Mouse (Mus musculus): ENCODE results near the gene Ppm1f. TPM values are rescaled to one million over a fixed set of nuclear protein-coding genes. Genes with fewer than 3 reads are reported as not detected.
A peak's percentile ranks its signal among the peaks of the same experiment; 100 is the strongest.
"Not testable (repeated sequence)": the region's sequence is repeated elsewhere in the genome, so short reads cannot be mapped to it uniquely, and the experiment has no call there.

The Ppm1f gene
- 26.5 and 31.0 TPM in 2 replicates for polyA plus RNA-seq (2014; fragmentation: Nextera tagmentation; extraction: Ambion mirVana)

- H3K27ac ChIP-seq (replicated peaks; ENCODE audit: low read depth, low read length): no peak within 1 kb of the TSS
These were observed at the start of gene Ppm1f for GRCm38 (mm10) chr16:16896382-16897055. Gene Ppm1f (plus strand): TSS chr16:16896469.

GRCm38 (mm10) chr16:16849196-16849595 lies 47.1 kb upstream of the Ppm1f start:
- no peaks in the 10 kb centered on the region for H3K9me3 ChIP-seq (ENCODE audit: control insufficient read depth, low read length)
- H3K27me3 ChIP-seq (ENCODE audit: control insufficient read depth, insufficient read depth, low read length): no peaks in the 10 kb centered on the region
- H3K9ac ChIP-seq (ENCODE audit: low read length): no peak overlapping the region
- DNase-seq (ENCODE audit: low spot score) (peak; percentile 13), ATAC-seq (ENCODE audit: insufficient number of reproducible peaks, low FRiP score, low TSS enrichment, low read depth) (no peak)
- H3K4me3 ChIP-seq (ENCODE audit: low read depth, low read length): no peak overlapping the region
- no peaks in the 10 kb centered on the region for H3K4me1 ChIP-seq (ENCODE audit: control insufficient read depth, insufficient read depth, low read length)
- no peaks in the 10 kb centered on the region for H3K36me3 ChIP-seq (ENCODE audit: control insufficient read depth, insufficient read depth, low read length)
- no peak overlapping the region for H3K27ac ChIP-seq (replicated peaks; ENCODE audit: low read depth, low read length)
- no peak overlapping the region for H3K4me2 ChIP-seq (ENCODE audit: low read depth, severe bottlenecking)

More at GRCm38 (mm10) chr16:16896382-16897055, at the start of gene Ppm1f:
- Histone ChIP-seq H3K27me3 (ENCODE audit: control insufficient read depth, insufficient read depth, low read length) (no peaks in the 10 kb centered on the region), H3K4me3 (ENCODE audit: low read depth, low read length) (peak within 1 kb of the TSS; percentile 50), H3K9me3 (ENCODE audit: control insufficient read depth, low read length) (no peaks in the 10 kb centered on the region), H3K9ac (ENCODE audit: low read length) (peak within 1 kb of the TSS; percentile 71), H3K4me1 (ENCODE audit: control insufficient read depth, insufficient read depth, low read length) (peaks cover 9% of the 10 kb centered on the region; the same call in 1 of the 2 replicates), H3K36me3 (ENCODE audit: control insufficient read depth, insufficient read depth, low read length) (peaks cover 3% of the 10 kb centered on the region; the same call in 1 of the 2 replicates), H3K4me2 (ENCODE audit: low read depth, severe bottlenecking) (peak within 1 kb of the TSS; percentile 85)
- under 1% methylated on average over 29 of the region's 29 CpGs for WGBS
- peak; percentile 96 for DNase-seq (ENCODE audit: low spot score)
- ATAC-seq (ENCODE audit: insufficient number of reproducible peaks, low FRiP score, low TSS enrichment, low read depth): peak; percentile 90

- WGBS: 88% methylated on average over 3 of the region's 3 CpGs
- no peaks in the 10 kb centered on the region for H3K9me3 ChIP-seq (ENCODE audit: control insufficient read depth, low read length)
- no peak for ATAC-seq (ENCODE audit: insufficient number of reproducible peaks, low FRiP score, low TSS enrichment, low read depth)
- no peak overlapping the region for H3K4me3 ChIP-seq (ENCODE audit: low read depth, low read length)
- H3K27ac ChIP-seq (replicated peaks; ENCODE audit: low read depth, low read length): no peak overlapping the region
- no peaks in the 10 kb centered on the region for H3K4me1 ChIP-seq (ENCODE audit: control insufficient read depth, insufficient read depth, low read length)
- H3K27me3 ChIP-seq (ENCODE audit: control insufficient read depth, insufficient read depth, low read length): no peaks in the 10 kb centered on the region
- H3K36me3 ChIP-seq (ENCODE audit: control insufficient read depth, insufficient read depth, low read length): no peaks in the 10 kb centered on the region
- H3K9ac ChIP-seq (ENCODE audit: low read length): no peak overlapping the region
- H3K4me2 ChIP-seq (ENCODE audit: low read depth, severe bottlenecking): no peak overlapping the region
- peak; percentile 15 for DNase-seq (ENCODE audit: low spot score)
These were observed 43.9 kb upstream of the Ppm1f start for GRCm38 (mm10) chr16:16852411-16852810.

GRCm38 (mm10) chr16:16854836-16855235 lies 41.4 kb upstream of the Ppm1f start:
- Histone ChIP-seq H3K36me3 (ENCODE audit: control insufficient read depth, insufficient read depth, low read length) (no peaks in the 10 kb centered on the region), H3K27me3 (ENCODE audit: control insufficient read depth, insufficient read depth, low read length) (no peaks in the 10 kb centered on the region), H3K9ac (ENCODE audit: low read length) (no peak overlapping the region), H3K9me3 (ENCODE audit: control insufficient read depth, low read length) (no peaks in the 10 kb centered on the region), H3K4me3 (ENCODE audit: low read depth, low read length) (no peak overlapping the region), H3K4me1 (ENCODE audit: control insufficient read depth, insufficient read depth, low read length) (no peaks in the 10 kb centered on the region), H3K4me2 (ENCODE audit: low read depth, severe bottlenecking) (no peak overlapping the region), H3K27ac (replicated peaks; ENCODE audit: low read depth, low read length) (no peak overlapping the region)
- no peak for ATAC-seq (ENCODE audit: insufficient number of reproducible peaks, low FRiP score, low TSS enrichment, low read depth)
- WGBS: 38% methylated on average over 6 of the region's 6 CpGs
- peak; percentile 65 for DNase-seq (ENCODE audit: low spot score)

- H3K36me3 ChIP-seq (ENCODE audit: control insufficient read depth, insufficient read depth, low read length): no peaks in the 10 kb centered on the region
- no peak overlapping the region for H3K27ac ChIP-seq (replicated peaks; ENCODE audit: low read depth, low read length)
- no peaks in the 10 kb centered on the region for H3K27me3 ChIP-seq (ENCODE audit: control insufficient read depth, insufficient read depth, low read length)
- DNase-seq (ENCODE audit: low spot score): peak; percentile 3
- ATAC-seq (ENCODE audit: insufficient number of reproducible peaks, low FRiP score, low TSS enrichment, low read depth): no peak
- H3K9ac ChIP-seq (ENCODE audit: low read length): no peak overlapping the region
- H3K9me3 ChIP-seq (ENCODE audit: control insufficient read depth, low read length): no peaks in the 10 kb centered on the region
- WGBS: 100% methylated on average over 1 of the region's 1 CpGs
- H3K4me2 ChIP-seq (ENCODE audit: low read depth, severe bottlenecking): no peak overlapping the region
- H3K4me1 ChIP-seq (ENCODE audit: control insufficient read depth, insufficient read depth, low read length): no peaks in the 10 kb centered on the region
- H3K4me3 ChIP-seq (ENCODE audit: low read depth, low read length): no peak overlapping the region
These were observed 40.7 kb upstream of the Ppm1f start for GRCm38 (mm10) chr16:16855541-16855940.

GRCm38 (mm10) chr16:16856054-16856453 lies 40.2 kb upstream of the Ppm1f start:
- H3K9me3 ChIP-seq (ENCODE audit: control insufficient read depth, low read length); DNase-seq (ENCODE audit: low spot score); H3K4me1 ChIP-seq (ENCODE audit: control insufficient read depth, insufficient read depth, low read length); H3K9ac ChIP-seq (ENCODE audit: low read length); H3K4me3 ChIP-seq (ENCODE audit: low read depth, low read length); ATAC-seq (ENCODE audit: insufficient number of reproducible peaks, low FRiP score, low TSS enrichment, low read depth); H3K27ac ChIP-seq (replicated peaks; ENCODE audit: low read depth, low read length); H3K36me3 ChIP-seq (ENCODE audit: control insufficient read depth, insufficient read depth, low read length); H3K4me2 ChIP-seq (ENCODE audit: low read depth, severe bottlenecking); H3K27me3 ChIP-seq (ENCODE audit: control insufficient read depth, insufficient read depth, low read length): not testable (repeated sequence)
- WGBS: 89% methylated on average over 9 of the region's 9 CpGs

GRCm38 (mm10) chr16:16856731-16857476 lies 39.4 kb upstream of the Ppm1f start:
- Histone ChIP-seq H3K4me3 (ENCODE audit: low read depth, low read length) (no peak overlapping the region), H3K4me1 (ENCODE audit: control insufficient read depth, insufficient read depth, low read length) (no peaks in the 10 kb centered on the region), H3K4me2 (ENCODE audit: low read depth, severe bottlenecking) (no peak overlapping the region), H3K9ac (ENCODE audit: low read length) (no peak overlapping the region), H3K36me3 (ENCODE audit: control insufficient read depth, insufficient read depth, low read length) (no peaks in the 10 kb centered on the region), H3K9me3 (ENCODE audit: control insufficient read depth, low read length) (no peaks in the 10 kb centered on the region), H3K27me3 (ENCODE audit: control insufficient read depth, insufficient read depth, low read length) (no peaks in the 10 kb centered on the region), H3K27ac (replicated peaks; ENCODE audit: low read depth, low read length) (no peak overlapping the region)
- no peak for ATAC-seq (ENCODE audit: insufficient number of reproducible peaks, low FRiP score, low TSS enrichment, low read depth)
- 72% methylated on average over 13 of the region's 13 CpGs for WGBS
- peak; percentile 19 for DNase-seq (ENCODE audit: low spot score)

GRCm38 (mm10) chr16:16862288-16862687 lies 34.0 kb upstream of the Ppm1f start:
- H3K27ac ChIP-seq (replicated peaks; ENCODE audit: low read depth, low read length): no peak overlapping the region
- ATAC-seq (ENCODE audit: insufficient number of reproducible peaks, low FRiP score, low TSS enrichment, low read depth) (no peak), DNase-seq (ENCODE audit: low spot score) (no peak)
- H3K4me3 ChIP-seq (ENCODE audit: low read depth, low read length): no peak overlapping the region
- no peaks in the 10 kb centered on the region for H3K27me3 ChIP-seq (ENCODE audit: control insufficient read depth, insufficient read depth, low read length)
- no peaks in the 10 kb centered on the region for H3K36me3 ChIP-seq (ENCODE audit: control insufficient read depth, insufficient read depth, low read length)
- H3K9ac ChIP-seq (ENCODE audit: low read length): no peak overlapping the region
- H3K9me3 ChIP-seq (ENCODE audit: control insufficient read depth, low read length): no peaks in the 10 kb centered on the region
- no peaks in the 10 kb centered on the region for H3K4me1 ChIP-seq (ENCODE audit: control insufficient read depth, insufficient read depth, low read length)
- 74% methylated on average over 3 of the region's 3 CpGs for WGBS
- H3K4me2 ChIP-seq (ENCODE audit: low read depth, severe bottlenecking): no peak overlapping the region
